ENCODE assay signal across 22 mouse cellular contexts in genomic region chrX:57312066-57312465, GRCm38 (mm10). TPM values are rescaled to one million over a fixed set of nuclear protein-coding genes. Genes with fewer than 3 reads are reported as not detected.
DNase-seq lines count a peak whose midpoint lies in the region; ATAC-seq lines count a peak whose summit lies in the region.
"Had no signal": no experiment of that assay in that cellular context is flagged by ENCODE, and none has a peak within 500 bp of the region (broad histone marks: within the 10 kb centered on the region; RNA-seq: fewer than 3 reads in every experiment).

No protein-coding gene starts in this region.

- no peak overlapping the region for H3K4me2 ChIP-seq in hindbrain, embryonic 14.5 days (replicated peaks)
- H3K4me2 ChIP-seq: embryonic facial prominence, embryonic 12.5 days; embryonic facial prominence, embryonic 15.5 days; heart, embryonic 11.5 days; hindbrain, embryonic 12.5 days had no signal

- peak; percentile 35 to 36 for DNase-seq in thymus, adult 18-20 months
- DNase-seq in thymus, postnatal 0 days (ENCODE audit: low spot score), result peak; percentile 76
- DNase-seq in thymus, postnatal 25 days, result peak; percentile 51
- DNase-seq in hindbrain, embryonic 14.5 days (ENCODE audit: low spot score), result no peak
- DNase-seq in right cerebral cortex, postnatal 4 days, result no peak
- DNase-seq: adrenal gland, adult 8-10 months; adrenal gland, postnatal 25 days; cerebellum, adult 11-12 months; cerebellum, adult 9-10 months; cerebellum, postnatal 14 days; forebrain, postnatal 0 days; gastrocnemius, postnatal 10 days; gastrocnemius, postnatal 36 days; heart, adult 2 months had no signal

- ATAC-seq in hindbrain, embryonic 14.5 days (ENCODE audit: low FRiP score), result no peak
- no peak for ATAC-seq in CD4-positive, CD25-positive, alpha-beta regulatory T cell, adult 4 months
- ATAC-seq: activated CD4-positive, CD25-positive, alpha-beta regulatory T cell, adult 4 months; forebrain, embryonic 14.5 days; forebrain, postnatal 0 days; hindbrain, embryonic 16.5 days had no signal

- H3K9ac ChIP-seq in hindbrain, embryonic 14.5 days, result no peak overlapping the region
- H3K9ac ChIP-seq: embryonic facial prominence, embryonic 12.5 days; embryonic facial prominence, embryonic 15.5 days; forebrain, postnatal 0 days; hindbrain, embryonic 12.5 days had no signal

- no peak overlapping the region for H3K4me3 ChIP-seq in hindbrain, embryonic 14.5 days (replicated peaks; ENCODE audit: low read length)
- H3K4me3 ChIP-seq: embryonic facial prominence, embryonic 12.5 days; embryonic facial prominence, embryonic 15.5 days; heart, adult 2 months; hindbrain, embryonic 12.5 days had no signal

- no peaks in the 10 kb centered on the region for H3K9me3 ChIP-seq in hindbrain, embryonic 14.5 days (ENCODE audit: control insufficient read depth, low read length)
- H3K9me3 ChIP-seq: embryonic facial prominence, embryonic 12.5 days; embryonic facial prominence, embryonic 15.5 days; hindbrain, embryonic 12.5 days had no signal

- H3K27ac ChIP-seq in hindbrain, embryonic 14.5 days, result no peak overlapping the region
- H3K27ac ChIP-seq: embryonic facial prominence, embryonic 12.5 days; embryonic facial prominence, embryonic 15.5 days; heart, adult 2 months; hindbrain, embryonic 12.5 days had no signal

- no peaks in the 10 kb centered on the region for H3K36me3 ChIP-seq in hindbrain, embryonic 14.5 days (replicated peaks; ENCODE audit: control insufficient read depth, insufficient read depth)
- H3K36me3 ChIP-seq: embryonic facial prominence, embryonic 12.5 days; embryonic facial prominence, embryonic 15.5 days; hindbrain, embryonic 12.5 days had no signal

- WGBS in hindbrain, embryonic 14.5 days, result 85% methylated on average over 5 of the region's 5 CpGs

- no peaks in the 10 kb centered on the region for H3K4me1 ChIP-seq in hindbrain, embryonic 14.5 days (replicated peaks; ENCODE audit: control insufficient read depth, insufficient read depth, low read length)
- H3K4me1 ChIP-seq: embryonic facial prominence, embryonic 12.5 days; embryonic facial prominence, embryonic 15.5 days; hindbrain, embryonic 12.5 days had no signal

- no peaks in the 10 kb centered on the region for H3K27me3 ChIP-seq in hindbrain, embryonic 14.5 days (ENCODE audit: control insufficient read depth, insufficient read depth, low read length)
- H3K27me3 ChIP-seq: embryonic facial prominence, embryonic 12.5 days; embryonic facial prominence, embryonic 15.5 days; hindbrain, embryonic 12.5 days had no signal

RNA-seq across cellular contexts. Expression of gene Arhgef6, which starts 26.5 kb away (rescaled TPM):
- polyA plus RNA-seq in thymus, postnatal 0 days (2015; fragmentation: Nextera tagmentation; extraction: Ambion mirVana), result 56.2 and 60.5 TPM in 2 replicates
- 8.8 and 9.2 TPM in 2 replicates for polyA plus RNA-seq in hindbrain, embryonic 14.5 days (2014; fragmentation: Nextera tagmentation; extraction: Ambion mirVana)
- polyA plus RNA-seq in CD4-positive, CD25-positive, alpha-beta regulatory T cell, adult 4 months (2017; shearing (Covaris generic)), result 100 to 1,000 TPM in 1 of 2 experiments, 10 to 100 TPM in 1; 80.3 to 107 TPM

Comparison
In these comparisons a context has a peak if more than half of its experiments do, and no peak if none do; other contexts are left out.
1. DNase-seq: peak in thymus, adult 18-20 months (2 of 2), thymus, postnatal 0 days (single experiment) and thymus, postnatal 25 days (single experiment); none in hindbrain, embryonic 14.5 days (single experiment) and right cerebral cortex, postnatal 4 days (single experiment).